Mouse (Mus musculus): Measurements from ENCODE around the gene 1700020N01Rik. TPM values are rescaled to one million over a fixed set of nuclear protein-coding genes. Genes with fewer than 3 reads are reported as not detected.
A peak's percentile ranks its signal among the peaks of the same experiment; 100 is the strongest.

1700020N01Rik gene
- not detected in 2 replicates for polyA plus RNA-seq (2015; fragmentation: Nextera tagmentation; extraction: Ambion mirVana)

GRCm38 (mm10) chr10:21592896-21593380 is at the start of gene 1700020N01Rik:
Gene 1700020N01Rik (plus strand): TSS chr10:21593145.
- Histone ChIP-seq H3K9ac (no peak within 1 kb of the TSS), H3K4me1 (no peaks in the 10 kb centered on the region), H3K27ac (no peak within 1 kb of the TSS), H3K36me3 (no peaks in the 10 kb centered on the region), H3K4me2 (no peak within 1 kb of the TSS), H3K9me3 (replicated peaks) (no peaks in the 10 kb centered on the region), H3K27me3 (no peaks in the 10 kb centered on the region), H3K4me3 (replicated peaks) (no peak within 1 kb of the TSS)
- 95% methylated on average over 22 of the region's 22 CpGs for WGBS
- no peak for ATAC-seq (replicated peaks; ENCODE audit: low FRiP score)

GRCm38 (mm10) chr10:21543576-21544278 is 49.2 kb upstream of the 1700020N01Rik start:
- Histone ChIP-seq H3K27me3 (no peaks in the 10 kb centered on the region), H3K27ac (no peak overlapping the region), H3K4me2 (no peak overlapping the region), H3K4me3 (replicated peaks) (no peak overlapping the region), H3K9ac (no peak overlapping the region), H3K36me3 (no peaks in the 10 kb centered on the region), H3K9me3 (replicated peaks) (no peaks in the 10 kb centered on the region), H3K4me1 (no peaks in the 10 kb centered on the region)
- WGBS, result 66% methylated on average over 3 of the region's 3 CpGs
- ATAC-seq (replicated peaks; ENCODE audit: low FRiP score), result no peak

- Histone ChIP-seq H3K9ac (no peak overlapping the region), H3K4me1 (no peaks in the 10 kb centered on the region), H3K9me3 (replicated peaks) (no peaks in the 10 kb centered on the region), H3K27me3 (no peaks in the 10 kb centered on the region), H3K4me2 (no peak overlapping the region), H3K4me3 (replicated peaks) (no peak overlapping the region), H3K27ac (peak overlapping the region; percentile 51; the same call in 1 of the 2 replicates), H3K36me3 (no peaks in the 10 kb centered on the region)
- no peak for ATAC-seq (replicated peaks; ENCODE audit: low FRiP score)
- WGBS, result 82% methylated on average over 4 of the region's 4 CpGs
These were observed 48.2 kb upstream of the 1700020N01Rik start for GRCm38 (mm10) chr10:21544721-21545120.

GRCm38 (mm10) chr10:21545446-21545845 is 47.5 kb upstream of the 1700020N01Rik start:
- 37% methylated on average over 6 of the region's 6 CpGs for WGBS
- Histone ChIP-seq H3K9ac (no peak overlapping the region), H3K4me3 (replicated peaks) (no peak overlapping the region), H3K27me3 (no peaks in the 10 kb centered on the region), H3K27ac (peak overlapping the region; percentile 51; the same call in 1 of the 2 replicates), H3K36me3 (no peaks in the 10 kb centered on the region), H3K4me1 (no peaks in the 10 kb centered on the region), H3K9me3 (replicated peaks) (no peaks in the 10 kb centered on the region), H3K4me2 (no peak overlapping the region)
- 0 out of 2 replicates have a peak, but pooled peaks have one; percentile 29 for ATAC-seq (replicated peaks; ENCODE audit: low FRiP score)

GRCm38 (mm10) chr10:21548871-21549505 is 44.0 kb upstream of the 1700020N01Rik start:
- no peaks in the 10 kb centered on the region for H3K27me3 ChIP-seq
- WGBS, result 66% methylated on average over 9 of the region's 9 CpGs
- H3K4me3 ChIP-seq (replicated peaks), result no peak overlapping the region
- H3K9ac ChIP-seq, result no peak overlapping the region
- no peaks in the 10 kb centered on the region for H3K4me1 ChIP-seq
- H3K4me2 ChIP-seq, result no peak overlapping the region
- H3K9me3 ChIP-seq (replicated peaks), result no peaks in the 10 kb centered on the region
- no peaks in the 10 kb centered on the region for H3K36me3 ChIP-seq
- 0 out of 2 replicates have a peak overlapping the region, but pooled peaks have one; percentile 14 for H3K27ac ChIP-seq
- no peak for ATAC-seq (replicated peaks; ENCODE audit: low FRiP score)

- Histone ChIP-seq H3K9ac (no peak overlapping the region), H3K4me2 (no peak overlapping the region), H3K27me3 (no peaks in the 10 kb centered on the region), H3K36me3 (no peaks in the 10 kb centered on the region), H3K4me3 (replicated peaks) (no peak overlapping the region), H3K4me1 (peaks cover 5% of the 10 kb centered on the region; the same call in 1 of the 2 replicates), H3K27ac (no peak overlapping the region), H3K9me3 (replicated peaks) (no peaks in the 10 kb centered on the region)
- WGBS, result 86% methylated on average over 8 of the region's 8 CpGs
- no peak for ATAC-seq (replicated peaks; ENCODE audit: low FRiP score)
These were observed 39.8 kb upstream of the 1700020N01Rik start for GRCm38 (mm10) chr10:21552967-21553682.

GRCm38 (mm10) chr10:21553683-21554035 is 39.3 kb upstream of the 1700020N01Rik start:
- H3K36me3 ChIP-seq, result no peaks in the 10 kb centered on the region
- H3K9me3 ChIP-seq (replicated peaks), result no peaks in the 10 kb centered on the region
- no peaks in the 10 kb centered on the region for H3K27me3 ChIP-seq
- no peak overlapping the region for H3K4me3 ChIP-seq (replicated peaks)
- H3K4me2 ChIP-seq, result no peak overlapping the region
- H3K9ac ChIP-seq, result no peak overlapping the region
- no peak overlapping the region for H3K27ac ChIP-seq
- peaks cover 5% of the 10 kb centered on the region; the same call in 1 of the 2 replicates for H3K4me1 ChIP-seq
- no peak for ATAC-seq (replicated peaks; ENCODE audit: low FRiP score)
- 88% methylated on average over 4 of the region's 4 CpGs for WGBS

- Histone ChIP-seq H3K4me2 (no peak overlapping the region), H3K4me3 (replicated peaks) (no peak overlapping the region), H3K9me3 (replicated peaks) (no peaks in the 10 kb centered on the region), H3K4me1 (peaks cover 10% of the 10 kb centered on the region; the same call in 1 of the 2 replicates), H3K27ac (no peak overlapping the region), H3K27me3 (no peaks in the 10 kb centered on the region), H3K9ac (no peak overlapping the region), H3K36me3 (no peaks in the 10 kb centered on the region)
- WGBS, result 70% methylated on average over 11 of the region's 11 CpGs
- ATAC-seq (replicated peaks; ENCODE audit: low FRiP score), result no peak; the same call in 1 of the 2 replicates
These were observed 37.9 kb upstream of the 1700020N01Rik start for GRCm38 (mm10) chr10:21554896-21555580.

- WGBS, result 35% methylated on average over 15 of the region's 15 CpGs
- peak; percentile 67 for ATAC-seq (replicated peaks; ENCODE audit: low FRiP score)
- peaks cover 15% of the 10 kb centered on the region; the same call in 1 of the 2 replicates for H3K4me1 ChIP-seq
- H3K36me3 ChIP-seq, result no peaks in the 10 kb centered on the region
- H3K4me2 ChIP-seq, result peak overlapping the region; percentile 23
- H3K4me3 ChIP-seq (replicated peaks), result no peak overlapping the region
- no peak overlapping the region for H3K9ac ChIP-seq
- no peaks in the 10 kb centered on the region for H3K27me3 ChIP-seq
- H3K27ac ChIP-seq, result no peak overlapping the region
- H3K9me3 ChIP-seq (replicated peaks), result no peaks in the 10 kb centered on the region
These were observed 33.2 kb upstream of the 1700020N01Rik start for GRCm38 (mm10) chr10:21559769-21560168.

GRCm38 (mm10) chr10:21561181-21561580 is 31.8 kb upstream of the 1700020N01Rik start:
- no peak for ATAC-seq (replicated peaks; ENCODE audit: low FRiP score)
- 63% methylated on average over 1 of the region's 1 CpGs for WGBS
- H3K9ac ChIP-seq, result no peak overlapping the region
- no peak overlapping the region for H3K4me3 ChIP-seq (replicated peaks)
- no peak overlapping the region for H3K4me2 ChIP-seq
- H3K4me1 ChIP-seq, result peaks cover 10% of the 10 kb centered on the region; the same call in 1 of the 2 replicates
- no peaks in the 10 kb centered on the region for H3K9me3 ChIP-seq (replicated peaks)
- H3K27ac ChIP-seq, result no peak overlapping the region
- no peaks in the 10 kb centered on the region for H3K36me3 ChIP-seq
- no peaks in the 10 kb centered on the region for H3K27me3 ChIP-seq

- ATAC-seq (replicated peaks; ENCODE audit: low FRiP score), result no peak
- no peaks in the 10 kb centered on the region for H3K27me3 ChIP-seq
- no peak overlapping the region for H3K4me2 ChIP-seq
- H3K9ac ChIP-seq, result no peak overlapping the region
- peaks cover 10% of the 10 kb centered on the region; the same call in 1 of the 2 replicates for H3K4me1 ChIP-seq
- no peak overlapping the region for H3K4me3 ChIP-seq (replicated peaks)
- no peak overlapping the region for H3K27ac ChIP-seq
- WGBS, result 94% methylated on average over 2 of the region's 2 CpGs
- no peaks in the 10 kb centered on the region for H3K9me3 ChIP-seq (replicated peaks)
- H3K36me3 ChIP-seq, result no peaks in the 10 kb centered on the region
These were observed 29.5 kb upstream of the 1700020N01Rik start for GRCm38 (mm10) chr10:21563446-21563845.
